Mouse (Mus musculus) layer of hippocampus, postnatal 14 days (tissue): ENCODE results near the gene Ano7. TPM values are rescaled to one million over a fixed set of nuclear protein-coding genes. Genes with fewer than 3 reads are reported as not detected.

Experiments
- DNase-seq, 2 experiments: peaks; one replicate each; pipeline ENCODE4 v3.0.0; 2021 to 2022; ENCODE audit warnings: low spot score in 2 of 2, mixed read lengths in 1 of 2
- long read RNA-seq, 2 experiments: library from polyadenylated mRNA; stranded (forward); transcript quantifications; one replicate each; pipeline ENCODE4 v2.0.0; 2021
- total RNA-seq, 2 experiments: library from RNA; stranded (reverse); gene quantifications; 2 replicates each; pipeline ENCODE4 v1.2.3; 2021

Gene Ano7
- total RNA-seq, result under 1 TPM; 0.10 to 0.37 TPM
- long read RNA-seq, experiment 1, result 0 reads
- long read RNA-seq, experiment 2, result 0 reads

DNA sequence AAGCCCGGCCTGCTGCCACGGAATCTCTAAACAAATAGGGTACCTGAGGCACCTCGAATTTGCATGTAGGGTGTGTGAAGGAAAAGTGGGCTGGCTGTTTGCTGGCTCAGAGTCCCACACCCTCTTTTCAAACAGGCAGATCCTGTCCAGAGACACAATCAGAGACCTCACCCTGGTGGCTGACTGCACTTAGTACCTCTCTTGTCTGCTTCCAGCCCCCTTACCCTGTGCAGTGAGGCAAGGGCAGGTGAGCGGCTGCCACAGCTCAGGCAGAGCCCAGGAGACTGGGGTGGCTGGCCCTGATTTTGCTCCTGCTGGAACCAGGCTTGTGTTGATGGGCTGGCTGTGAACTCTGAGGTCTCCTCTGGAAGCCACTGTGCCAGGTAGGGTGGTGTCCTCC lies at the start of gene Ano7:
Gene Ano7 (plus strand): TSS at position 266 of the 400 bp plus-strand sequence.
- no peak for DNase-seq

DNA sequence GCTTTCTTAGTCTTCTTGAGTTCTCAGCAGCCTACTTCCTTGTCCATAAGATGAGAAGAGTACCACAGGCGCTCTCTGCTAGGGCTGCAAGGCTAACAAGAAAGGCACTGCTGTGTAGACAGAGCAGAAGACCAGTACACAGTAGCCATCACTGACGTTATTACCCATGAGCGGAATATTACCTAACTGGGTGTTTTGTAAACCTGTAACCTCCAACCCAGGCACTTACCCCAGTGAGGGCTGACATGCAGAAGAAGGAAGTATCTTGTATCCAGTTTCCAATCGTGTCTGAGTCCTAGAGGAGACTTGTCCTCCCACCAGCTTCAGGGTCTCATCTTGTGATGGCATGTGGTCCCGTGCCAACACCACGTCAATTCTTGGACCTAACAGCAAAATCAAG lies 49.8 kb upstream of the Ano7 start:
- DNase-seq, result no peak

DNA sequence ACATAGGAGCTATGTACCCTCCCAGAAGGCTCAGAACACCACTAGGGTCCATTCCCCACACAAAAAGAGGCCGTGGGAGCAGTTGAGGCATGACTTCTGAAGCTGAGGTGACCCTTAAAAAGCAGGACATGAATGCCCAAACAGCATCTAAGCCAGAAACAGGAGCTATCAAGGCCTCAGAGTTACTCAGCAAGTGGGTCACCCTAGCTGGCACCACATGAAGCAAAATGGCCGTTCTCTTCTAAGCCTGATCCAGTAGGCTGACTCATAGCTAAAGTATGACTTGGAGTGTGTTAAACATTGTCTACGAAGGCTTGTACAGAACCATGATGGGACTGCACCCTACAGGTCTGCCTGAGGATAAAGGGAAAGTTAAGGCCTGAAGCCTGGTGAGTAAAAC lies 47.3 kb upstream of the Ano7 start:
- no peak for DNase-seq

DNA sequence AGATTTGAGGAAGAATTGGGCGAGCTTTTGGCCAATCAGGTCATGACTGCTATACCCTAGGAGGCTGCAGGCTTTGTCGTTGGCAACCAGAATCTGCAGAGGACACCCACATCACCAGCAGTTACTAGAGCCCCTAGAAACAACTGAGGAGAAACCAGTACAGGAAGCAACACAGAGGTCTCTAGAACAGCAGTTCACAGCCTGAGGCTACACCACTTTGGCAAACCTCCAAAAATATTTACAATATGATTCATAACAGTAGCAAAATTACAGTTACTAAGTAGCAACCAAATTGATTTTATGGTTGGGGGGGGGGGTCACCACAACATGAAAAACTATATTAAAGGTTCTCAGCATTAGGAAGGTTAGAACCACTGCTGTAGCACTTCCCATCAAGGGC lies 39.1 kb upstream of the Ano7 start:
- no peak for DNase-seq

DNA sequence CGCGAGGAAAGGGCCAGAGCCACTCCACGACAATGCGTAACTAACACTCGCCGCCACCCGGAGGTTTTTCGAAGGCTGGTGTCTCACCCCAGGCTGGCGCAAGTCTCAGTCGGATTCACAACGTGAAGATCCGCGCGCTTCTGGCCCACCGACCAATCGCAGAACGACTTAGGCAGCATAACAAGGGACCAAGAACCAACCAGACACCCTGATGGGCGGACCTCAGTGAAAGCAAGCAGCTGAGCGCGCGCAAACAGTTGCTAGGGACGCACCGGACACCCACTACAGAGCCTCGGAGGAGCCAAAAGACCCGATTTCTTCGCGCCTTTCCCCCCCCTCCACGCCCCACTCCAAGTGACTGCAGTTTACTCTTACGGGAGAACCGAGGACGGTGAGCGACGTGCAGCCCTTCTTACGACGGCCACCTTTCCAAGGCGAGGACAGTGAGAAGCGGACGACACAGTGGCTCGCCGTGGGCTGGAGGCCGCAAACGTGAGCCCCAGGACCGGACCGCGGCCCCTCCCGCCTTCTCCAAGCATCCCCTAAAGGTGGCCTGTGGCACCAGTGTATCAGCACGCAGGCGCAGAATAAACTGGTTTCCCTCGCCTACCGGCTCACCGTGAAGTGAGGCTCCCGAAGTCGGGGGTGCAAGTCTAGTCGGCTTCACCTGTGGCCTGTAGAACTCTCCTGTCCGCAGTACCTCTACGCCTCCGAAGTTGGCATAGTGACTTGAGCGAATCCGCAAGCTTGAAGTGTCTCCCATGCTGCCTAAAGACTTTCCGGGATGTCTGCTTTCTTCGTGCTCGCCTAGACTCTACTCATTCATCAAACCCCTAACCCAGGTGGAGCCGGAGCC lies 30.9 kb upstream of the Ano7 start, which contains the start of the genes Ppp1r7 and Pask:
Gene Ppp1r7 (plus strand): TSS at position 207 of the 856 bp plus-strand sequence.
Gene Pask (minus strand): TSS at position 835 of the 856 bp plus-strand sequence.
- peak; percentile 91 to 97 for DNase-seq

DNA sequence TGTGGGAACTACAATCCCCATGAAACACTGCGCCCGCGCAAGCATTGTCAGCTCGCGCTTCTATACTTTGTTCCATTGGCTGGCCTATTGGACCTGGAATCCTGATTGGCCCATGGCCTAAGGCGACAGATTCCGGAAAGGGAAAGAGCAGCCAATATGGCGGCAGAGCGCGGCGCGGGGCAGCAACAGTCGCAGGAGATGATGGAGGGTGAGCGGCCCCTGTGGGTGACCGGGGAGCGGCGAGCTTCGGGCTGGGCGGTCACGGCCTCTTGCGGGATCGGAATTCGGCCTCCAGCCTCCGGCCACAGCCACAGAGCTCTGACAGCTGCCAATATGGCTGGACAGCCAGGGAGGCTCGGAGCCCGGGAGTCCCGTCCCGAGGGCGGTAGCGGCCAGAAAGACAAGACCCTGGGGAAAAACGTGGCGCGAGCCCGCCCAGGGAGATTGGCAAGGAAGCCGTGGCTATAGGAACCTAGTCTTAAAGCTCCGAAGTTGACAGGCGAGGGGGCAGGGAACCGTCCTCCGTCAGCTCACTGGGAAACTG lies 30.2 kb upstream of the Ano7 start:
- DNase-seq, result peak; percentile 93 to 98

DNA sequence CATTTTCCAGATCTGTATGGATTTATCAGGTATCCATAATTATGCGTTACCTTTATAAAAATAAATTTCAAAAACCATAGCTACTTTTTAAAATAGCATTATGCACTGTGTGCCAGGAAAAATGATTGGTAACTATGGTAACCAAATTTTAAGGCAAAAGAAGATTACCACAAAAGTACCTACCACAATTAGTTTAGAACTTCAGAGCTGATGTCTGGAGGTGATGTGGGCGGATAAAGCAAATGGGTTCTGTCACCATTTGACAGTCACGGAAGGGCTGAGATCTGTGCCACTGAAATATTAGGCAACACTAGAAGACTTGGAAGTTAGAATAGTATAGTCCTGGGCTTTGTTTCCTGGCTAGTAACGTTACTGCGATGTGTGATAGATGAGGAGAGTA lies 26.6 kb upstream of the Ano7 start:
- DNase-seq, result no peak

DNA sequence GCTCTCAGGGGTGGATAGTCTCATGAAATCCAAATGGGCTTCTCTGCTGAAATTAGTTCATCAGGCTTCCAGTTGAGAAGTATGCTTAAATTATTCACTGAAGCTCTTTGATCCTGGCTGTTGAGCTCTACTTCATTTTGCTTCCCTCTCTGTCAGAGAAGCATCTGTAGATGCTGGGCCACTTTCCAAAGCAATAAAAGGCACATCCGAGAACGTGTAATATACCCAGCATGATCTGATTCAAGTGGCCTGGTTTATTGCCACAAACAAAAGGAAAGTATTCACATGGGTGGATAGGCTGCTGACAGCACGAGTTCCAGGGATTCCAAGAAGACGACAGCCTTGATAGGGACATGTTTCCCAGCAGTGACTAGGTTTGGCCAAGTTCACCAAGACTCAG lies 24.0 kb upstream of the Ano7 start:
- DNase-seq, result peak in 1 of 2 experiments; percentile 18

DNA sequence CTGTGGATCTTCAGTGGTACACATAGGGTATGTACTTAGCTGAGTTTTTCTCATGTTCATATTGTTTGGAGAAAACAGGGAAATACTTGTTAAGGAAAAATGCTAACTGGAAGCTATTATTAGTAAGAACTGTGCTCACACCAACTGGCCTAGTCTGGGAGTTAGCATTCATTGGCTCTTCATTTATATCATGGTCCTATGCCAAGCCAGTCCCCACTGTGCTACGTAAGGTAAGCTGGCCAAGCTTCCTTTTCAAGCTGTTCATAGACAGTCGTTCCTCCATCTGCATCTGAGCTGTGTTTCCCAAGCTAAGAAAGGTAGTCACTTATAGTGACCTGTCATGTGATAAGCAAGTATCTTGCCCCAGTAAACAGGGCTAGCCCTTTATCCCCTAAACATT lies 21.0 kb upstream of the Ano7 start:
- DNase-seq, result peak in 1 of 2 experiments; percentile 64

DNA sequence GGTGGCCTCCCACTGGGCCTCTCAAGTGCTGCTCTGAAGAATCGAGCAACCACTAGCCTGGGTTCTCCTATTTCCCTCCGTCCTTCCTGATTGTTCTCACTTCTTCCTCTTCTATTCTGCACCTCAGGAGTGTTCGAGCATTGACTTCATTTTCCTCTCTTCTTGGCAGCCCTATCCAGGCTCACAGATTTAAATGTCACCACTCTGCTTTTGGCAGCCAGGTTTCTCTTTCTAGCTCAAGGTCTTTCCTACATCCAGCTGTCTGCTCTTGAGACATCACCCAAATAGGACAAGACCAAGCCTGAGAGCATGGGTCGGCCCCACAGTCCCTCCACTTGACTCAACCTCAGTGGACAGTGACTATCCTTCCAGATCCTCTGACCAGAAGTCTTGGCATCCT lies 11.1 kb upstream of the Ano7 start:
- no peak for DNase-seq

DNA sequence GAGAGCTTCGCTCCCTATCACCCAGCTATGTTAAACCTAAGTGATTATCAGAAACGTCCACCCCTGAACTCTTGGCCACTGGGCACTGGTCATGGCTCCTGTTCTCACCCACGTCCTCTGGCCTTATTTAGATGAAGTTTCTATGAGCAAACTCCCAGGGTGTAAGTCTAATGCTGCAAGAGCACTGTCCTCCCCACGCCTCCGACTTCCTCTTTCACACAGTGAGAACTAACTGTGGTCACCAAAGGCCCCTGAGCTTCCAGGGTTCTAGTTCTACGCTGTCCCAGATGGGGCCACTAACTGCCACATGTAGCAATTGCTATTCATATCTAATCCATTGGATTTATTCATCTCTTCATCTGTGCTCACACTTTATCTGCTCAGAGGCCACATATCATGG lies 8.1 kb upstream of the Ano7 start:
- no peak for DNase-seq

DNA sequence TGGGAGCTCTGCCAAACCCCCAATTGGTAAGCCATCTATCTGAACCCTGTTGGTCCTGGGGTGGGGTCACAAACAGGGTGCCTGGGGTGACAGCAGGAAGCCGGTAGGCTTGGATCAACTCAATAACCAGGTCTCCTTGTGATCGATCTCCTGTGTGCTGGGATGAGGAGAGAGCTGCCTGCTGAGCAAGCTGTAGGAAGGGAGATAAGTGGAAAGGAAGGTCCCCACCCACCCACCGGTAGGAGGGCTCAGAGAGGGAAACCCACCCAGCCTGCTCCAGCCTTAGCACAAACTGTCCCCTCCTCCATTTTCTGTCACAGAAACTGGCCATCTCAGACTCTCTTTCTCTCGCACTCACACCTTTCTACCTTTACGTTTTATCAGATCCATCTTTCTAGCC lies 3.6 kb downstream of the Ano7 start:
- DNase-seq, result no peak

DNA sequence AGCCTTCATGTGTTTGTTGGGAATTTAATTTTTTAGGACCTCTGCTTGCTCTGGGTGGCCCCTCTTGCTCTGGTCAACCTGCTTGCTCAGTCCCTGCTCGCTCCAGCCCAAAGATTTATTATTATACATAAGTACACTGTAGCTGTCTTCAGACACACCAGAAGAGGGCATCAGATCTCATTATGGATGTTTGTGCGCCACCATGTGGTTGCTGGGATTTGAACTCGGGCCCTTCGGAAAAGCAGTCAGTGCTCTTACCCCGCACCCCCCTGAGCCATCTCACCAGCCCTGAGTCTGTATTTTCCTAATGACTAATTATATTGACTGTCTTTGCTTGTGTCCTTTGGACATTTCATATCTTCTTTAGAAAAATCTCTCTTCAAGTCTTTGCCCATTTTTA lies 5.4 kb downstream of the Ano7 start:
- DNase-seq, result no peak

DNA sequence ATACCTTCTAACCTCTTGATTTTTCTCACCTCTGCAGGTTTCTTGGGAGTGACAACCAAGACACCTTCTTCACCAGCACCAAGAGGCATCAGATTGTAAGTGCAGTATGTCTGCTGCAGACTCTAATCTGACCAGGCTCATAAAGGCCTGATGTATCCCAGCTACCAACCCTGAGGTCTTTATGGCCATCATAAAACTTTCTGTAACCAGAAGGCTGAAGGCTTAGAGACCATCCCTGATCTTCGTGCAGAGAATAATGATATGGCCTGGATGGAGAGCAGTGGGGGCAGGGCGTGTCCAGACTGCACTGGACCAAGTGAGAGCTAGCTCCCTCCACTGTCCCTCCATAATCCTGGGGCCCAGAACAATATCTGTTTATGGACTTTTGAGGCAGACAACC lies 13.5 kb downstream of the Ano7 start:
- no peak for DNase-seq

DNA sequence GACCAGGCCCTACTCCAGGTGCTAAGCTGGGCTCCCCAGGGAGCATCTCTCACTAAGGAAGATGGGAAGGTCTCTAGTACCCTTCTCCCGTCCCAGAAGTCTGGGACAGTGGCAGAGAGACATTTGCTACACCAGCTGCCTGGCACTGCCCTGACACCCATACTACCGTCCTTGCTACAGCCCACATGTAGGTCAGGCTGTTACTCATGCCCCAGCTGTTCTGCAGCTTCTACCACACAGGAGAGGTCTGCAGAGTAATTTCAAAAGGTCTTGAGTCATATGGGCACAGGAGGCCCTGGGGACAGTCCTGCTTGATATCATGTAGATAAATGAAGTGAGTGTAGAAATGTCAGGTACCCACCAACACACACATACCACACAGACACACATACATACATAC lies 15.2 kb downstream of the Ano7 start:
- DNase-seq, result no peak

DNA sequence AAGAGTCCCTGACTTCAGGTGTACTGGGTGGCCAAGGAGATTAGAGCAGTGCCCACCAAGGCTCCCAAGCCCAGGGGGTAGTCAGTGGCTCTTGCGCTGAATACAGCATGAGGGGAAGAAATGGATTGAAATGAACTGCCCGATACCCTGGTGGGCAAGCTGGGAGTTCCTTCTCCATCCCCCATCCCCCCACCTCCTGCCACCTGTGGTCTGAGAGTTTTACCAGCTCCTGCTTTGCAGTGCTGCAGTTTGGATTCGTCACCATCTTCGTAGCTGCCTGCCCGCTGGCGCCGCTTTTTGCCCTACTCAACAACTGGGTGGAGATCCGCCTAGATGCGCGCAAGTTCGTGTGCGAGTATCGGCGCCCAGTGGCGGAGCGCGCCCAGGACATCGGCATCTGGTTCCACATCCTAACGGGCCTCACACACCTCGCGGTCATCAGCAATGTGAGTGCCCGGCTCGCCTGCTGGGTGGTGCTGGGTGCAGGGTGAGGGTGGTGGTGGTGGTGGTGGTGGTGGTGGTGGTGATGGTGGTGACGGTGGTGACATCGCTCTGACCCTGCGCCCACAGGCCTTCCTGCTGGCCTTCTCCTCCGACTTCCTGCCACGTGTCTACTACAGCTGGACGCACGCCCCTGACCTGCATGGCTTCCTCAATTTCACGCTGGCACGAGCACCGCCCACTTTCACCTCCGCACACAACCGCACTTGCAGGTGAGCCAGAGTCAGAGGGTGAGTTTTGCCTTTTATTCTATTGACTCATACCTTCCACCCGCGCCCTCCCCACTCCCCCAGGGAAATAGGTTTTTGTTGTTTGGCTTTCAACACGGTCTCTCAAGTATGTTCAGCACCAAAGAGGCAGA lies 27.7 kb downstream of the Ano7 start:
- DNase-seq, result no peak

DNA sequence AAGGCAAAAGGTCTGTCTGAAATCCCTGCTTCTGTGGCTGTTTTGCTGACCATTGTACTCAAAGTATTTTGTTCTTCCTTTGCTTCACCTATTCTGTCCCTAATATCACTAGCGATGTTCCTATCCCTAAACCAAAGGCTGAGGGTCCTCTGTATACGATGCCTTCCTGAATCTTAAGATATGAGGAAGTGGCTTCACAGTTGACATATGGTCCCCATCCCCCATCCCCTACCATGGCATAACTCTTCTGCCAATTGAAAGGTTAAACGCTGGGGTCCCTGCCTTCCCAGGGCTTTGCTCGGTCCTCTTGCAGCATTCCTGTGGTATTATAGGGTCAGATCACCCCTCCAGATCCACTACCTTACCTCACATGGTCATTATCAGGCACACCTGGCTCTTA lies 29.7 kb downstream of the Ano7 start:
- DNase-seq, result no peak

DNA sequence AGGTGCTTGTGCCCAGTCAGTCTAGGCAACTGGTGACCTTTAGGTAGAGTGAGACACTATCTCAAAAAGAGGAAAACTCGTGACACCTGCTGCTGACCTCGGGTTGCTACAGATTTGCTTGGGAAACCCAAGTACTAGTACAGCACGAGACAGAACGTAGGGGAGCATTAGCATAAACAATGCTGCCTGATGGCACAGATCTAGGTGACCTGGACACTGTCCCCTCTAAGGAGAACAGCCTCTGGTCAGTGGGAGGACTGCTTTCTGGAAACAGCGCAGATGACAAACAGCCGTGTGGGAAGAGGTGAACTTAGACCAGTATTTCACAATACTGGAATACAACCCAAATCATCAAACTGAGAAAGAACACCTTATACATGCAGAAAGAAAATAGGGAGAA lies 58.4 kb downstream of the Ano7 start:
- no peak for DNase-seq

DNA sequence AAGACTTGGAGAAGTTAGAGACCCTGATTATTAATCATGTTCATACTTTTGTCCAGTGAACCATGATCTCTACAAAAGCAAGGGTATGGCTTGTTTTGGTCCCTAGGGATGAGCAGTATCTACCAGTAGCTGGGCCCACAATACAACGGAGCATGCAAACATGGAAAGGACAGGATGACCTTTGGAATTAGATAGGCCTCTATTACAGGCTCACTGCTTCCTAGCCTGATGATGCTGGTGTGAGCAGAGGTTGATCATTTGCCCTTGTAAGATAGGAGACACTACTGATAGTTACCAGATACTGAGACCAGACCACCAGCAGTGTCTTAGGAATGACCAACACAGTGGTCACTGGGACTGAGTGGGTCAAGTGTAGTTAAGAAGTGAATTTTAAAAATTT lies 65.6 kb downstream of the Ano7 start:
- DNase-seq, result no peak

DNA sequence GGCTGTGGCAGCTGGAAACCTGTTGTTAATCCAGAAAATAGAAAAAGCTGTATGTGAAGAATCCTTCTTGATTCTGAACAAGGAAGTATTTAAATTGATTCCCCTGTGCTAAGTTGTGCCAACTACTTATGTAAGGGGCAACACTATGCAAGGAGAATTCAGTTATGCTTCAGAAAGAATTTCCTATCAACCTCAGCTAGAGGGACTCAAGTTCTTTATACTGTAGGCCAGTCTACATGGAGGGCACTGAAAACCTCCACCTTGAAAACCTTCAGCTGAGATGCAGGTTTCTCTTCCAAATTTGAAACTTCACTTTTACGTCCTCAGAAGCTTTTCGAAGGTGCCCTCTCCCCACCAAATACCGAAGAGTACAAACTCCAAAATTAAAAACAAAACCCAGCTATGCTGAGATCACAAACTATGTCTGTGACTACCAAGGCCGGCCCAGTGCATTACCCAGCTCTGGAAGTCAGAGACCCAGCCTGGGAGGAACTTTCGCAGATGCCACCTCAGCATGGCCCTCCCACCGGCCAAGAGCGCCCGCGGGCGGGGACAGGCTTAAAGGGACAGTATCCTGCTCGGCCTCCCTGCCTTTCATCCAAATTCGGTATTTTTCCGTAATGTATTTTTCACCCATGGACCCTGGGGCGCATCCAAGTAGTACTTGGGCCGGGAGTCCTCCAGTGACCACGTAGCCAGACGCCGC lies 70.8 kb downstream of the Ano7 start:
- DNase-seq, result peak; percentile 51 to 59
